Mouse (Mus musculus): ENCODE measurements around the gene Slc22a3. TPM values are rescaled to one million over a fixed set of nuclear protein-coding genes. Genes with fewer than 3 reads are reported as not detected.

The Slc22a3 gene
- polyA plus RNA-seq, 1 experiment = 0.11 TPM

GRCm38 (mm10) chr17:12495558-12495957 is 11.9 kb downstream of the Slc22a3 start:
- Histone ChIP-seq H3K36me3 (ENCODE audit: control insufficient read depth, insufficient read depth, low read length) (no peaks in the 10 kb centered on the region), H3K4me3 (ENCODE audit: control insufficient read depth, low read depth, low read length) (no peak overlapping the region), H3K4me1 (ENCODE audit: control insufficient read depth, insufficient read depth, low read length) (no peaks in the 10 kb centered on the region), H3K27ac (ENCODE audit: control insufficient read depth, insufficient read depth, low read depth, low read length) (no peak overlapping the region), H3K27me3 (ENCODE audit: control insufficient read depth, insufficient read depth, low read length) (no peaks in the 10 kb centered on the region)
- TF ChIP-seq CTCF (IDR thresholded peaks at IDR 0.05; ENCODE audit: control insufficient read depth, insufficient read depth, insufficient replicate concordance, low read depth, low read length) (no peak), POLR2A (IDR thresholded peaks at IDR 0.05; ENCODE audit: control insufficient read depth, low read depth, low read length) (no peak)

GRCm38 (mm10) chr17:12491591-12491990 is 15.9 kb downstream of the Slc22a3 start:
- no peaks in the 10 kb centered on the region for H3K36me3 ChIP-seq (ENCODE audit: control insufficient read depth, insufficient read depth, low read length)
- no peak overlapping the region for H3K4me3 ChIP-seq (ENCODE audit: control insufficient read depth, low read depth, low read length)
- H3K27ac ChIP-seq (ENCODE audit: control insufficient read depth, insufficient read depth, low read depth, low read length) = no peak overlapping the region
- TF ChIP-seq CTCF (IDR thresholded peaks at IDR 0.05; ENCODE audit: control insufficient read depth, insufficient read depth, insufficient replicate concordance, low read depth, low read length) (no peak), POLR2A (IDR thresholded peaks at IDR 0.05; ENCODE audit: control insufficient read depth, low read depth, low read length) (no peak)
- H3K4me1 ChIP-seq (ENCODE audit: control insufficient read depth, insufficient read depth, low read length) = no peaks in the 10 kb centered on the region
- no peaks in the 10 kb centered on the region for H3K27me3 ChIP-seq (ENCODE audit: control insufficient read depth, insufficient read depth, low read length)

GRCm38 (mm10) chr17:12489888-12490287 is 17.6 kb downstream of the Slc22a3 start:
- no peak for TF ChIP-seq CTCF (IDR thresholded peaks at IDR 0.05; ENCODE audit: control insufficient read depth, insufficient read depth, insufficient replicate concordance, low read depth, low read length)
- TF ChIP-seq POLR2A (IDR thresholded peaks at IDR 0.05; ENCODE audit: control insufficient read depth, low read depth, low read length) = no peak
- H3K4me3 ChIP-seq (ENCODE audit: control insufficient read depth, low read depth, low read length) = no peak overlapping the region
- H3K36me3 ChIP-seq (ENCODE audit: control insufficient read depth, insufficient read depth, low read length) = no peaks in the 10 kb centered on the region
- H3K4me1 ChIP-seq (ENCODE audit: control insufficient read depth, insufficient read depth, low read length) = no peaks in the 10 kb centered on the region
- H3K27ac ChIP-seq (ENCODE audit: control insufficient read depth, insufficient read depth, low read depth, low read length) = no peak overlapping the region
- no peaks in the 10 kb centered on the region for H3K27me3 ChIP-seq (ENCODE audit: control insufficient read depth, insufficient read depth, low read length)

- Histone ChIP-seq H3K4me3 (ENCODE audit: control insufficient read depth, low read depth, low read length) (no peak overlapping the region), H3K27ac (ENCODE audit: control insufficient read depth, insufficient read depth, low read depth, low read length) (no peak overlapping the region), H3K27me3 (ENCODE audit: control insufficient read depth, insufficient read depth, low read length) (no peaks in the 10 kb centered on the region), H3K36me3 (ENCODE audit: control insufficient read depth, insufficient read depth, low read length) (no peaks in the 10 kb centered on the region), H3K4me1 (ENCODE audit: control insufficient read depth, insufficient read depth, low read length) (no peaks in the 10 kb centered on the region)
- TF ChIP-seq POLR2A (IDR thresholded peaks at IDR 0.05; ENCODE audit: control insufficient read depth, low read depth, low read length) = no peak
- no peak for TF ChIP-seq CTCF (IDR thresholded peaks at IDR 0.05; ENCODE audit: control insufficient read depth, insufficient read depth, insufficient replicate concordance, low read depth, low read length)
Measured at GRCm38 (mm10) chr17:12485657-12486056, 21.8 kb downstream of the Slc22a3 start.

- Histone ChIP-seq H3K4me3 (ENCODE audit: control insufficient read depth, low read depth, low read length) (no peak overlapping the region), H3K4me1 (ENCODE audit: control insufficient read depth, insufficient read depth, low read length) (no peaks in the 10 kb centered on the region), H3K27me3 (ENCODE audit: control insufficient read depth, insufficient read depth, low read length) (no peaks in the 10 kb centered on the region), H3K36me3 (ENCODE audit: control insufficient read depth, insufficient read depth, low read length) (no peaks in the 10 kb centered on the region), H3K27ac (ENCODE audit: control insufficient read depth, insufficient read depth, low read depth, low read length) (no peak overlapping the region)
- TF ChIP-seq POLR2A (IDR thresholded peaks at IDR 0.05; ENCODE audit: control insufficient read depth, low read depth, low read length) (no peak), CTCF (IDR thresholded peaks at IDR 0.05; ENCODE audit: control insufficient read depth, insufficient read depth, insufficient replicate concordance, low read depth, low read length) (no peak)
Measured at GRCm38 (mm10) chr17:12479416-12479815, 28.1 kb downstream of the Slc22a3 start.

GRCm38 (mm10) chr17:12474509-12475083 is 32.9 kb downstream of the Slc22a3 start:
- H3K4me1 ChIP-seq (ENCODE audit: control insufficient read depth, insufficient read depth, low read length) = no peaks in the 10 kb centered on the region
- TF ChIP-seq POLR2A (IDR thresholded peaks at IDR 0.05; ENCODE audit: control insufficient read depth, low read depth, low read length) (no peak), CTCF (IDR thresholded peaks at IDR 0.05; ENCODE audit: control insufficient read depth, insufficient read depth, insufficient replicate concordance, low read depth, low read length) (no peak)
- H3K4me3 ChIP-seq (ENCODE audit: control insufficient read depth, low read depth, low read length) = no peak overlapping the region
- H3K27me3 ChIP-seq (ENCODE audit: control insufficient read depth, insufficient read depth, low read length) = no peaks in the 10 kb centered on the region
- no peaks in the 10 kb centered on the region for H3K36me3 ChIP-seq (ENCODE audit: control insufficient read depth, insufficient read depth, low read length)
- H3K27ac ChIP-seq (ENCODE audit: control insufficient read depth, insufficient read depth, low read depth, low read length) = no peak overlapping the region

GRCm38 (mm10) chr17:12472547-12472946 is 35.0 kb downstream of the Slc22a3 start:
- H3K36me3 ChIP-seq (ENCODE audit: control insufficient read depth, insufficient read depth, low read length) = no peaks in the 10 kb centered on the region
- TF ChIP-seq POLR2A (IDR thresholded peaks at IDR 0.05; ENCODE audit: control insufficient read depth, low read depth, low read length) (no peak), CTCF (IDR thresholded peaks at IDR 0.05; ENCODE audit: control insufficient read depth, insufficient read depth, insufficient replicate concordance, low read depth, low read length) (no peak)
- H3K27ac ChIP-seq (ENCODE audit: control insufficient read depth, insufficient read depth, low read depth, low read length) = no peak overlapping the region
- no peaks in the 10 kb centered on the region for H3K4me1 ChIP-seq (ENCODE audit: control insufficient read depth, insufficient read depth, low read length)
- no peak overlapping the region for H3K4me3 ChIP-seq (ENCODE audit: control insufficient read depth, low read depth, low read length)
- no peaks in the 10 kb centered on the region for H3K27me3 ChIP-seq (ENCODE audit: control insufficient read depth, insufficient read depth, low read length)
